Mouse (Mus musculus) lung, adult 2 months (tissue): ENCODE data around the gene Trip12.

Experiments
- CTCF ChIP-seq: fragments of 200-500 bp; IDR thresholded peaks from 2 replicates; pipeline ENCODE4 v1.5.1; 2011; ENCODE audit warnings: mild to moderate bottlenecking, low read length, control low read depth; ENCODE audit not compliant: insufficient read depth
- POLR2A ChIP-seq: fragments of 200-500 bp; IDR thresholded peaks from 2 replicates; pipeline ENCODE4 v1.6.1; 2011; ENCODE audit warnings: low read depth, mild to moderate bottlenecking, control low read depth, low read length, borderline replicate concordance; ENCODE audit errors: extremely low read depth

DNA sequence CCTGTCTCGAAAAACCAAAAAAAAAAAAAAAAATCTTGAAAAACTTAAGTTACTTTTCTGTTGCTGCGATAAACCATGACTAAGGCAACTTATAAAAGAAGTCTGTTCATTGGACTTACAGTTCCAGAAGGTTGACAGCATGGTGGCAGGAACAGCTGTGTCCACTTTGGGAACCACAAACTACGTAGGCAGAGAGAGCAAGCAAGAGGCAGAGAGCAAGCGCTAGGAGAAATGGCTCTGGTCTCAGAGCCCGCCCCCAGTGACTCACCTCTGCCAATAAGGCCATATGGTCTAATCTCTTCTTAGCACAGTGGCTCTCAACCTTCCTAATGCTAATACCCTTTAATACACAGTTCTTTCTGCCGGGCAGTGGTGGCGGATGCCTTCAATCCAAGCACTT lies 9.5 kb upstream of the Trip12 start:
- TF ChIP-seq POLR2A: no peak
- no peak for TF ChIP-seq CTCF
